Mouse (Mus musculus): ENCODE measurements around the gene Rspo1. TPM values are rescaled to one million over a fixed set of nuclear protein-coding genes. Genes with fewer than 3 reads are reported as not detected.

Gene Rspo1
- polyA plus RNA-seq, 1 experiment, result 0.60 TPM

- no peak overlapping the region for H3K4me3 ChIP-seq (ENCODE audit: low read depth, low read length)
- no peaks in the 10 kb centered on the region; the same call in 1 of the 2 replicates for H3K27me3 ChIP-seq (ENCODE audit: control insufficient read depth, insufficient read depth, low read length)
- WGBS, result 62% methylated on average over 12 of the region's 12 CpGs
- H3K36me3 ChIP-seq (ENCODE audit: control insufficient read depth, insufficient read depth, low read length), result no peaks in the 10 kb centered on the region
- H3K27ac ChIP-seq (ENCODE audit: insufficient read depth, low read depth, low read length), result no peak overlapping the region
- TF ChIP-seq POLR2A (IDR thresholded peaks at IDR 0.05; ENCODE audit: low read depth, low read length) (no peak), CTCF (IDR thresholded peaks at IDR 0.05; ENCODE audit: extremely low read depth, insufficient read length, insufficient replicate concordance, low read depth, low read length) (no peak)
- peaks cover 3% of the 10 kb centered on the region; the same call in 1 of the 2 replicates for H3K4me1 ChIP-seq (ENCODE audit: control insufficient read depth, insufficient read depth, insufficient read length, low read length)
Observed at GRCm38 (mm10) chr4:125004886-125005285, 18.7 kb downstream of the Rspo1 start.

GRCm38 (mm10) chr4:125007460-125007859 is 21.2 kb downstream of the Rspo1 start:
- Histone ChIP-seq H3K4me3 (ENCODE audit: low read depth, low read length) (no peak overlapping the region), H3K27me3 (ENCODE audit: control insufficient read depth, insufficient read depth, low read length) (no peaks in the 10 kb centered on the region; the same call in 1 of the 2 replicates), H3K4me1 (ENCODE audit: control insufficient read depth, insufficient read depth, insufficient read length, low read length) (peaks cover 3% of the 10 kb centered on the region; the same call in 1 of the 2 replicates), H3K36me3 (ENCODE audit: control insufficient read depth, insufficient read depth, low read length) (no peaks in the 10 kb centered on the region), H3K27ac (ENCODE audit: insufficient read depth, low read depth, low read length) (no peak overlapping the region)
- TF ChIP-seq POLR2A (IDR thresholded peaks at IDR 0.05; ENCODE audit: low read depth, low read length) (no peak), CTCF (IDR thresholded peaks at IDR 0.05; ENCODE audit: extremely low read depth, insufficient read length, insufficient replicate concordance, low read depth, low read length) (no peak)
- 51% methylated on average over 15 of the region's 15 CpGs for WGBS

GRCm38 (mm10) chr4:125008220-125008619 is 22.0 kb downstream of the Rspo1 start:
- Histone ChIP-seq H3K36me3 (ENCODE audit: control insufficient read depth, insufficient read depth, low read length) (no peaks in the 10 kb centered on the region), H3K27ac (ENCODE audit: insufficient read depth, low read depth, low read length) (no peak overlapping the region)
- TF ChIP-seq POLR2A (IDR thresholded peaks at IDR 0.05; ENCODE audit: low read depth, low read length), result no peak
- no peak for TF ChIP-seq CTCF (IDR thresholded peaks at IDR 0.05; ENCODE audit: extremely low read depth, insufficient read length, insufficient replicate concordance, low read depth, low read length)

GRCm38 (mm10) chr4:125008712-125009111 is 22.5 kb downstream of the Rspo1 start:
- Histone ChIP-seq H3K36me3 (ENCODE audit: control insufficient read depth, insufficient read depth, low read length) (no peaks in the 10 kb centered on the region), H3K4me1 (ENCODE audit: control insufficient read depth, insufficient read depth, insufficient read length, low read length) (no peaks in the 10 kb centered on the region), H3K27me3 (ENCODE audit: control insufficient read depth, insufficient read depth, low read length) (no peaks in the 10 kb centered on the region; the same call in 1 of the 2 replicates), H3K4me3 (ENCODE audit: low read depth, low read length) (no peak overlapping the region), H3K27ac (ENCODE audit: insufficient read depth, low read depth, low read length) (no peak overlapping the region)
- no peak for TF ChIP-seq CTCF (IDR thresholded peaks at IDR 0.05; ENCODE audit: extremely low read depth, insufficient read length, insufficient replicate concordance, low read depth, low read length)
- TF ChIP-seq POLR2A (IDR thresholded peaks at IDR 0.05; ENCODE audit: low read depth, low read length), result no peak
- 54% methylated on average over 8 of the region's 8 CpGs for WGBS

More at GRCm38 (mm10) chr4:125008220-125008619, 22.0 kb downstream of the Rspo1 start:
- Histone ChIP-seq H3K4me1 (ENCODE audit: control insufficient read depth, insufficient read depth, insufficient read length, low read length) (peaks cover 3% of the 10 kb centered on the region; the same call in 1 of the 2 replicates), H3K27me3 (ENCODE audit: control insufficient read depth, insufficient read depth, low read length) (no peaks in the 10 kb centered on the region; the same call in 1 of the 2 replicates), H3K4me3 (ENCODE audit: low read depth, low read length) (no peak overlapping the region)
- 59% methylated on average over 6 of the region's 6 CpGs for WGBS

GRCm38 (mm10) chr4:125015806-125016635 is 29.8 kb downstream of the Rspo1 start, which contains the start of gene Gnl2:
TSS of gene Gnl2 (plus strand) at chr4:125016585.
- 56% methylated on average over 10 of the region's 10 CpGs for WGBS
- no peak within 1 kb of the TSS for H3K4me3 ChIP-seq (ENCODE audit: low read depth, low read length)
- H3K36me3 ChIP-seq (ENCODE audit: control insufficient read depth, insufficient read depth, low read length), result no peaks in the 10 kb centered on the region

GRCm38 (mm10) chr4:125017431-125017830 is 31.2 kb downstream of the Rspo1 start:
- 69% methylated on average over 11 of the region's 11 CpGs for WGBS

More at GRCm38 (mm10) chr4:125015806-125016635, 29.8 kb downstream of the Rspo1 start, which contains the start of gene Gnl2:
- no peaks in the 10 kb centered on the region; the same call in 1 of the 2 replicates for H3K4me1 ChIP-seq (ENCODE audit: control insufficient read depth, insufficient read depth, insufficient read length, low read length)
- H3K27me3 ChIP-seq (ENCODE audit: control insufficient read depth, insufficient read depth, low read length), result no peaks in the 10 kb centered on the region
- 0 out of 2 replicates have a peak within 1 kb of the TSS, but pooled peaks have one; percentile 3 for H3K27ac ChIP-seq (ENCODE audit: insufficient read depth, low read depth, low read length)
- TF ChIP-seq CTCF (IDR thresholded peaks at IDR 0.05; ENCODE audit: extremely low read depth, insufficient read length, insufficient replicate concordance, low read depth, low read length) (no peak), POLR2A (IDR thresholded peaks at IDR 0.05; ENCODE audit: low read depth, low read length) (no peak)

More at GRCm38 (mm10) chr4:125017431-125017830, 31.2 kb downstream of the Rspo1 start:
- no peak overlapping the region for H3K27ac ChIP-seq (ENCODE audit: insufficient read depth, low read depth, low read length)
- H3K36me3 ChIP-seq (ENCODE audit: control insufficient read depth, insufficient read depth, low read length), result no peaks in the 10 kb centered on the region
- H3K27me3 ChIP-seq (ENCODE audit: control insufficient read depth, insufficient read depth, low read length), result no peaks in the 10 kb centered on the region
- TF ChIP-seq POLR2A (IDR thresholded peaks at IDR 0.05; ENCODE audit: low read depth, low read length) (no peak), CTCF (IDR thresholded peaks at IDR 0.05; ENCODE audit: extremely low read depth, insufficient read length, insufficient replicate concordance, low read depth, low read length) (no peak)
- no peak overlapping the region for H3K4me3 ChIP-seq (ENCODE audit: low read depth, low read length)
- no peaks in the 10 kb centered on the region; the same call in 1 of the 2 replicates for H3K4me1 ChIP-seq (ENCODE audit: control insufficient read depth, insufficient read depth, insufficient read length, low read length)
